Mouse (Mus musculus): ENCODE measurements around the gene Spock1.

Gene Spock1

GRCm38 (mm10) chr13:57908266-57908582 is at the start of gene Spock1:
Gene Spock1 (minus strand): TSS chr13:57908332.
- peak; percentile 99 for DNase-seq

GRCm38 (mm10) chr13:57950091-57950490 is 42.0 kb upstream of the Spock1 start:
- no peak for DNase-seq

GRCm38 (mm10) chr13:57949513-57949912 is 41.4 kb upstream of the Spock1 start:
- no peak for DNase-seq

- DNase-seq = no peak
Measured at GRCm38 (mm10) chr13:57945197-57945596, 37.1 kb upstream of the Spock1 start.

- no peak for DNase-seq
Measured at GRCm38 (mm10) chr13:57944434-57944833, 36.3 kb upstream of the Spock1 start.

GRCm38 (mm10) chr13:57943900-57944299 is 35.8 kb upstream of the Spock1 start:
- no peak for DNase-seq

- peak; percentile 30 for DNase-seq
Measured at GRCm38 (mm10) chr13:57937463-57938229, 29.5 kb upstream of the Spock1 start.

GRCm38 (mm10) chr13:57931998-57932397 is 23.9 kb upstream of the Spock1 start:
- no peak for DNase-seq

- no peak for DNase-seq
Measured at GRCm38 (mm10) chr13:57931376-57931775, 23.2 kb upstream of the Spock1 start.

GRCm38 (mm10) chr13:57930720-57931119 is 22.6 kb upstream of the Spock1 start:
- DNase-seq = no peak

- no peak for DNase-seq
Measured at GRCm38 (mm10) chr13:57930283-57930682, 22.2 kb upstream of the Spock1 start.

- no peak for DNase-seq
Measured at GRCm38 (mm10) chr13:57919947-57920346, 11.8 kb upstream of the Spock1 start.

GRCm38 (mm10) chr13:57911171-57911570 is 3.0 kb upstream of the Spock1 start:
- DNase-seq = peak; percentile 21

- DNase-seq = peak; percentile 45
Measured at GRCm38 (mm10) chr13:57907428-57908265, 485 bp downstream of the Spock1 start.

- DNase-seq = no peak
Measured at GRCm38 (mm10) chr13:57894597-57894996, 13.5 kb downstream of the Spock1 start.

GRCm38 (mm10) chr13:57889708-57890107 is 18.4 kb downstream of the Spock1 start:
- no peak for DNase-seq

GRCm38 (mm10) chr13:57889050-57889449 is 19.1 kb downstream of the Spock1 start:
- no peak for DNase-seq

GRCm38 (mm10) chr13:57879817-57880216 is 28.3 kb downstream of the Spock1 start:
- no peak for DNase-seq

- no peak for DNase-seq
Measured at GRCm38 (mm10) chr13:57878797-57879196, 29.3 kb downstream of the Spock1 start.

GRCm38 (mm10) chr13:57877782-57878181 is 30.4 kb downstream of the Spock1 start:
- no peak for DNase-seq

GRCm38 (mm10) chr13:57876966-57877365 is 31.2 kb downstream of the Spock1 start:
- DNase-seq = no peak

GRCm38 (mm10) chr13:57870058-57870457 is 38.1 kb downstream of the Spock1 start:
- DNase-seq = no peak

GRCm38 (mm10) chr13:57867586-57867985 is 40.5 kb downstream of the Spock1 start:
- DNase-seq = no peak

- no peak for DNase-seq
Measured at GRCm38 (mm10) chr13:57865029-57865428, 43.1 kb downstream of the Spock1 start.
